Mouse (Mus musculus): ENCODE measurements around the gene Mgat4e.

Mgat4e gene

DNA sequence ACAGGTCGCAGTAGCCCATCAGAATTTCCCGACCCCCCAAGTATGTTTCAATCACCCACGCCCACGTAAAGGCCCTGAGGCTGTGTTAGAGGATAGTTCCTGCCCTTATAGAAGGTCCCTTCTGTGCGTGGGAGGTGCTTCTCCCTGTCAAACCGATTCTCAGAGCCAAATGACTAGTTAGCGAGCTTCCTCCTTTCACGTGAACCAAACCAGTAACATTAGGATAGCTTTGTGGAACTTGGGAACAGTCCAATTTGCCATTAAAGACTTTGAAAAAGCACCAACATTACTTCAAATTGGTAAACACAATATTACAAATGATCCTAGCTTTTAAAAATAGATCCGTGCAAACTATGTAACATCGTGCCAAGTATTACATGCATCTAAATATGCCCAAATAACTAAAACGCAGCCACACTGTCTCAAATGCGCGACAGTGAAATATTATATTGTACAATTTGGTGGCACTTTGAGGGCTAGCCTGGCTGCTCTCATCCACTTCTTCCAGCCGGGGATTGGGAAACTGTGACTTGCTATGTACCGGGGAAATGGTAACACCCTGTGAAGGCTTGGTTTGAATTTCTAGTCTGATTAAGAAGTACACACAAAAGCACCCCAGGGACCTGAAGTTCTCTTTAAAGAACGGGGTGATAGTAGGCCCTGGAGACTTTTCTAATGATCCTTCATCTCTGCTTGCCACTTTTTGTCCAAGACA is 35.4 kb downstream of the Mgat4e start:
- in situ Hi-C loops (cut with MboI, MseI) = no loop called here

DNA sequence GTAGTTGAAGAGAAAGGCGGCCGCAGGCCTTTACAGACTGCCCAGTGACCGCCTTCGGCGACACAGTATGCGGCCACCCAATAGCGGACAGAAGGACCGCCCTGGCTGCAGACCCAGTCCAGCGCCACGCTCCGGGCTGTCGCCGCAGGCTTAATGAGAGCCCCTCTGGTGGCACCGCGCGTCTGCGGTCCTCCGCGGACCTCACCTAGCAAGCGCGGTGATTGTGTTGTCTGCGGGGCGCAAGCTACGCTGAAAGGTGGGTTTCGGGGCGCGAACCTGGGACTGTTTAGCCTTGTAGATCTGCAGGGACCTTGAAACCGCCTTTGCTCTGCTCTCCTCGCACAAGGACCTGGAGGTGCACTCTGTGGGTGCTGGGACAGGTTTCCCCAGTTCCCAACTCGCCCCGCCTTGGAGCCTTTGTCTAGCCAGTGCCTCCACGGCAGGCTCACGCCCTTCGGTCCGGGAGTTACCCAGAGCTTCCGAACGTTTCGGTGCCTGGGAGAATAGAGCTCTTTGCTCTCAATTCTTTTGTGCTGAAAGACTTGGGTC is 36.1 kb downstream of the Mgat4e start:
- in situ Hi-C loops (cut with MboI, MseI) = no loop called here

DNA sequence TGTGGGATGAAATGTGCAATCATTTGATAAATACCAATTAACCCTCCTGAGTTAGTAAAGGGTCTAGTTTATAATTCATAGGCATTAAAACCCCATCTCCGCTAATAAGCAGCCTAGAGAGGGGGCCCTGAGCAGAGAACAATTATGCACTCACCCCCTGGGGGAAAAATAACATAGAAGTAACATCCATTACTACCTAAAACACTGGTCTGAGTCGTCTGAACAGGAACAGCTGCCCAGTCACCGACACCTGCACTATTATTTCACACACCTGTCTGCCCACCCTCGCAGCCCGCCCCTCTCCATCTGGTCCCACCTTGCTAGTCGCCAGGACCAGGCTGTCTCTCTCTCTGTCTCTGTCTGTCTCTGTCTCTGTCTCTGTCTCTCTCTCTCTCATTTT is 36.9 kb downstream of the Mgat4e start:
- in situ Hi-C loops (cut with MboI, MseI) = no loop called here

DNA sequence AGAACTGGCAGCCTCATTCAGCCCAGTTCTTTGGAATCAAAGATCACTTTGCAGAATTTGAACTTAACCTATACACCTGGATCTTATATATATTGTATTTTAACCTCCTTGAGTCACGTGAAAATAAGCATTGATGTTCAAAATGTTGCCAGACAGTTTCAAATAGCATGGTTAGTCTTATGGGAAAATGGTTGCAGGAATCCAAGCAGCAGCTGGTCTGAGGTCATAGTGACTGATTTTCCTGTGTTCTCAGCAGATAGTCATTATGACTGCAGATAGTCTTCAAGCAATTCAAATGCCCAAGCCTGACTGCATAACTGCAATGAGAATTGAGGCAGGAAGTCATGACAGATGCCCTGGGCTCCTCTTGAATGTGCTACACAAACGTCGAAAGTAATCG is 37.3 kb downstream of the Mgat4e start:
- in situ Hi-C loops (cut with MboI, MseI) = no loop called here

DNA sequence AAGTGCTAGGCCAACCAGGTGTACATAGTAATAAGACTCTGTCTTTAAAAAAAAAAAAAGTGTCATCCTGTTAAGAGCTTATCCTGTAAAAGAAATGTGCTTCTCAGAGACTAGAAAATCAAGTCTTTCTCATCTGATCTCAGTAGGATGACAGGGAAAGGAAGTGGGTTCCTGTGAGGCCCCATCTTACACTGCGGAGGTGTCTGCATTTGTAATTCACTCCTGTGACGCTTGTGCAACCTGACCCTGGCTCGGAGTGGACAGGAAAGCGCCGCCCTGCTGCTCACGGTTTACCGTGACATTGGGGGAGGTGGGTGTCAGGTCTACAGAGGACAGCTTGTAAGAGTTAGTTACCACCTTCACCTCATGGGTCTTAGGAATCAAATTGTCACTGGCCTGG is 39.5 kb downstream of the Mgat4e start:
- in situ Hi-C loops (cut with MboI, MseI) = no loop called here

DNA sequence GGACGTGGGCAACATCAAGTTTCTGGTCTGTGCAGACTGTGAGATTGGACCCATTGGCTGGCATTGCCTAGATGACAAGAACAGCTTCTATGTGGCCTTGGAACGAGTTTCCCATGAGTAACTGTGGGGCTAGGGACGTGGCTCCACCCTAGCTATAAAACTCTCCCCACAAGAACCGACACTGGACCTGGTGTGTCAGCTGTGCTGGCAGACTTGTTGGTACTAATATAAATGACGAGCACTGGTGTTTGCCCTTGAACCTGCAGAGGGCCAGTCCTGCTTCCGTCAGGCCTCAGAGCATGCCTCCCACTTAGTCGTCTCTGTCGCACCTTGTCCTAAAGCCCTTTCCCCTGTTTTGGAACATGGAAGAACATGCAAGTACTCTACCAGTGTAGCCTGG is 43.3 kb downstream of the Mgat4e start:
- in situ Hi-C loops (cut with MboI, MseI) = no loop called here

DNA sequence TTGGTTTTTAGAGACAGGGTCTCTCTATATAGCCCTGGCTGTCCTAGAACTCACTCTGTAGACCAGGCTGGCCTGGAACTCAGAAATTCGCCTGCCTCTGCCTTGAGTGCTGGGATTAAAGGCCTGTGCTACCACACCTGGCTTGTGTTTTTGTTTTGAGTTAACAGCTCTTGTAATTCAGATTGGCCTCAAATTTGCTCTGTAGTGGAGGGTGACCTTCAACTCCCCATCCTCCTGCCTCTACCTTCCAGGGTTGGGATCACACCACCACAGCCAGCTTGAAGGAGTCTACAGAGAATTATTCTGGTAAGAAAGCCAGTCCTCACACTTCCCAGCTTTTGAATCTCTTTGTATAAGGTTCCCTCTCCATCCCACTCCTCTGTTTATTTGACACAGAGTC is 48.6 kb downstream of the Mgat4e start:
- in situ Hi-C loops (cut with MboI, MseI) = no loop called here

DNA sequence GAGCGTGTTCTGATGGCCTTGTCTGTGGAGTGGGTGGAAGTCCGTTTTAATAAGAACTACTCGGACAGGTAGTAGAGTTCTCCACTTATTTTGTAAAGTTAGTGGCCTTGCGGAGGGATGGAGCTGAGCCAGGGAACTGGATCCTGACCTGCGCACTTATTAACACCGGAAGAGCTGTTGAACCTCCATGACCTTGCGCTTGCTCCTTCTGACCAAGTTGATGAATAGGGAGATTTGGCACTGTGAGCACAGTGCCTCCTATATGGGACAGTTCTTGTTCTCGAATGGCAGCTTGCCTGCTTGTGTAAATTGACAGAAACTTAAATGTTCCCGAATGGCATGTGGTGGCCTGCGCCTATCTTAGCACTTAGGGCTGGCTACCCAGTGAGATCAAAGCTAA is 53.5 kb downstream of the Mgat4e start:
- in situ Hi-C loops (cut with MboI, MseI) = loop anchor here (10.0 kb wide), 1 partner anchor 1239 kb away; no protein-coding TSS in a partner anchor

DNA sequence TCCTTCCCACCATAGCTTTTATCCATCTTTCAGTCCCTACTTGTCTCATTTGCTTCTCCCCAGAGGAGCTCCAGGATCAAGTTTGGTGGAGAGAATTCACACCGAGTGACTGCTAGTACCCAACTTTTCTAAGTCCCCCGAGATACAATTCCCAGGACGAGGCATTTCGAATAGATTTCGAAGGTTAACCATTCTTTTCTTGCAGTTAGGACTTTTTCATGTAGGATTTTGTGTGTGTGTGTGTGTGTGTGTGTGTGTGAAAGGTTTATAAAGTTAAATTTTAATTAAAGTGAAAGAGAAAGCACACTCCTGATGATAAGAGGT is 54.3 kb downstream of the Mgat4e start:
- in situ Hi-C loops (cut with MboI, MseI) = loop anchor here (10.0 kb wide), 1 partner anchor 1240 kb away; no protein-coding TSS in a partner anchor

DNA sequence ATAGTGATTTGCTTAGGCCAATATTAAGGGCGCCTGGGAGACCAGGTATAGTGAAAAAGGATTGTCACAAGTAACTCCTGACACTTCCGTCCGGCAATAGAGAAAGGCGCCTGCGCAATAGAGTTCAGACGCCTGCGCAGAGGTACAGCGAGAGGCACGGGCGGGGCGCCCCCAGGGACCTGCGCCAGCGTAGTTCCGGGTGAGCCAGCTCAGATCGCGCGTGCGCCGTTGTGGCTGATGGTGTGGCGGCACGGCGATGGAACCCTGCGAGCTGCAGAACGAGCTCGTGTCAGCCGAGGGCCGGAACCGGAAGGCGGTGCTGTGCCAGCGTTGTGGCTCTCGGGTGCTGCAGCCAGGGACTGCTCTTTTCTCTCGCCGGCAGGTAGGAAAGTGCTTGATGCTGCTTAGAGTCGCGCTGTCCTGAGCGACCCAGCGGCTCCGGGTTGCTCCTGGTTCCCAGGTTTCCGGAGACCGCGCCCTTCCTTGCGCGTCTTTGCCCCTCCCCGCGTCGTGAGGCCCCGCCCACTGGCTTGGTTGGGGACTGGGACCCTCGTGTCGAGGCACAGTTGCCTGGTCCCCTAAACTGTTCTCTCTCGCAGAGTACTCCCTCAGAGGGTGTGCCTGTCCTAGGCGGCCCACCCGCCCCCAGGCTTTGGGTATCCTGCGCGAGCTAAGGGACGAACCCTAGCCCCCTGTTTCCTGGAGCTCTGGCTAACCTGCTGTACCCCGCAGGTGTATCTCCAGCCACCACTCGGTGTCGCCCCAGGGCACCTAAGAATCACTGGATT is 54.9 kb downstream of the Mgat4e start, which contains the start of gene Rabif:
Rabif (plus strand) TSS at position 221 of the 788 bp plus-strand sequence.
- in situ Hi-C loops (cut with MboI, MseI) = loop anchor here (10.0 kb wide), 1 partner anchor 1240 kb away; no protein-coding TSS in a partner anchor

DNA sequence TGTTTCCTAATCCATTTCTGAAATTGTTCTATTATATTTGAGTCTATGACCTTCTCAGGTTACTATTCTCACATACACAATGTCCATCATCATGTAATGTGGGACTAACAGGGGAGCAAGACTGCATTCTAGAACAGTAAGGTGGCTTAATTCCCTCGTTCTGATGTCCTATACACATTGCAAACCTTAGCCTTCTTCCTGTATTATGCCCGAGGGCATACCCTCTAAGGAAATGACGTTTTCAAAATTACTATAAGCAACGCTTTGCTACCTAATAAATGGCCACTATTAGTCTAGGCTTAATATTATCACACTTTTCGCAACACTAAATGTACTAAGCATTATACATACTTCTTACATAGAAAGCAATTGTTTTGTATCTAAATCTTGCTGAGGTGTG is 55.5 kb downstream of the Mgat4e start:
- in situ Hi-C loops (cut with MboI, MseI) = loop anchor here (10.0 kb wide), 1 partner anchor 1241 kb away; no protein-coding TSS in a partner anchor

DNA sequence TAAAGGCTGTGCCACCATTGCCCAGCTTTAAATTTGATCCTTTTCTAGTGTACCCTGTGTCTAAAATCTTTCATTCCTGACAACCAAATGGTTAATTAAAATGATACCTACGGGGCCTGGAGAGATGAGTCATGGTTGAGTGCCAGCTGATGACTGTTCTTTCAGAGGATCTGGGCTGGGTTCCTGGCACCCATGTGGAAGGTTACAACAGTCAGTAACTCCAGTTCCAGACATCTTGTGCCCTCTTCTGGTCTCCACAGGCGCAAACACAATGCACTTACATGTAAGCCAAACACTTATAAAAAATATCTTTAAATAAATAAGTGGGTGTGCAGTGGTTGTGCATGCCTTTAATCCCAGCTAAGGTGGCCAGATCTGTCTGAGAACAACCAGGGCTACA is 56.0 kb downstream of the Mgat4e start:
- in situ Hi-C loops (cut with MboI, MseI) = loop anchor here (10.0 kb wide), 1 partner anchor 1241 kb away; no protein-coding TSS in a partner anchor

DNA sequence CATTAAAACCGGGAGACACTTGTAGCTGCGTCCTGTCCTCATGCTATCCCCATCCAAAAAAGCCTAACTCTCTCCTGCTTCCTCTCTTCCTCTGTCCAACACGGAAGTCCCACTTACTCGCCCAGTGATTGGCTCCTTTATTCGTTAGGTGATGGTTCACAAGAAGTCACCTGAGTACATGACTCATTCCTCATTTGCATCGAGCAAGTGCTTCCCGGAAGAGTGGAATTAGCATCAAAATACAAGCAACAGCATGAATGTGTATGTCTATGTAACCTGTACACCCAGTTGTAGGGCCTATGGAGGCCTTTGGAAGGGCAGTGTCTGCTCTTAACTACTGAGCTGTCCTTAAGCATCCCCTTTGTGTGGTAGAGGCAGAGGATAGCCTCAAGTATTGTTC is 57.2 kb downstream of the Mgat4e start:
- in situ Hi-C loops (cut with MboI, MseI) = loop anchor here (10.0 kb wide), 1 partner anchor 1243 kb away; no protein-coding TSS in a partner anchor
